17 mouse cellular contexts compared by ENCODE assay signal in the genomic region with DNA sequence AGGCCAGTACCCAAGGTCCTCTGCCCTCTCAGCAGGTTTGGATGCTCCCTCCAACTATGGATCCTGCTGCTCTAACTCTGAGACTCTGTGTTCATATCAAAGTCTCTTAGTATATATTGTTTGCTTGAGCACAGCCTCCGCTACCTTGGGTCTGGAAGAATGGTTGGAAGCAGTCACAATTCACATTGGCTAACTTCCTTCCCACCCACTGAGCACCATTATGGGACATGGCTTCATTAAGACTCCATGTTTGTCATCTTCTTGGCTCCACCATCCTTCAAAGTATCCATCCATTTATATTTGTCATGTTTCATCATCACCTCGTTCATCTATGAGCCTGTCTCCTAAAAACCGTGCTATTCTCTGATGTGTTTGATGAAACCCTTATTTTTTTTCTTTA.
"Had no signal": no experiment of that assay in that cellular context is flagged by ENCODE, and none has a peak within 500 bp of the region (broad histone marks: within the 10 kb centered on the region; RNA-seq: fewer than 3 reads in every experiment).

No protein-coding gene starts in this region.

- DNase-seq: left cerebral cortex, postnatal 4 days; liver; liver, embryonic 13.5 days; liver, postnatal 0 days; lung, adult 18-20 months; lung, adult 2 months; lung, embryonic 14.5 days; lung, postnatal 10 days; lung, postnatal 14 days; lung, postnatal 36 days; lung, postnatal 4 days; midbrain, embryonic 14.5 days had no signal

- ATAC-seq: liver, embryonic 12.5 days; liver, postnatal 0 days; lung, postnatal 0 days; midbrain, embryonic 13.5 days; midbrain, embryonic 15.5 days; midbrain, embryonic 16.5 days had no signal
